Mouse (Mus musculus) liver, embryonic 12.5 days (tissue): ENCODE results near the gene Shroom3. TPM values are rescaled to one million over a fixed set of nuclear protein-coding genes. Genes with fewer than 3 reads are reported as not detected.

ENCODE experiments used
- ATAC-seq: fragments of 200-750 bp; cut with Nextera tagmentation; 2 replicates; pipeline ENCODE4 v1.8.0; 2017; ENCODE audit warnings: moderate number of reproducible peaks, mild to moderate bottlenecking, moderate library complexity
- H3K27ac ChIP-seq: fragments of 300-500 bp; sonication (generic); 2 replicates; pipeline ENCODE4 v1.5.1; 2016; ENCODE audit warnings: mild to moderate bottlenecking
- H3K27me3 ChIP-seq: fragments of 300-500 bp; sonication (generic); replicated peaks from 2 replicates; pipeline ENCODE4 v1.6.1; 2016; ENCODE audit warnings: mild to moderate bottlenecking, moderate library complexity
- H3K36me3 ChIP-seq: fragments of 300-500 bp; sonication (generic); 2 replicates; pipeline ENCODE4 v1.6.1; 2016; ENCODE audit warnings: mild to moderate bottlenecking, moderate library complexity
- H3K4me1 ChIP-seq: fragments of 300-500 bp; sonication (generic); 2 replicates; pipeline ENCODE4 v1.6.1; 2016
- H3K4me2 ChIP-seq: fragments of 300-500 bp; sonication (generic); 2 replicates; pipeline ENCODE4 v1.6.1; 2016; ENCODE audit warnings: mild to moderate bottlenecking, moderate library complexity
- H3K4me3 ChIP-seq: fragments of 300-500 bp; sonication (generic); 2 replicates; pipeline ENCODE4 v1.5.1; 2016; ENCODE audit warnings: mild to moderate bottlenecking, moderate library complexity
- H3K9ac ChIP-seq: fragments of 300-500 bp; sonication (generic); 2 replicates; pipeline ENCODE4 v1.6.1; 2016; ENCODE audit warnings: mild to moderate bottlenecking, moderate library complexity
- H3K9me3 ChIP-seq: fragments of 300-500 bp; sonication (generic); replicated peaks from 2 replicates; pipeline ENCODE4 v1.6.1; 2016; ENCODE audit warnings: mild to moderate bottlenecking, moderate library complexity
- WGBS: fragments of 180-500 bp; shearing (Covaris S2); methylation state at CpG from one replicate; pipeline ENCODE4 v1.1.7; 2016; ENCODE audit not compliant: insufficient replicate concordance; 5-methylcytosine and 5-hydroxymethylcytosine counted together
- polyA plus RNA-seq: library from polyadenylated mRNA; unstranded; fragments of >200 nt; fragmentation: Nextera tagmentation; extraction: Ambion mirVana; gene quantifications from 2 replicates; pipeline ENCODE4 v1.2.1, GENCODE M21; 2016

Gene Shroom3
- polyA plus RNA-seq, 1 experiment from 2014 or later, result 0.92 TPM

- WGBS, result 47% methylated on average over 11 of the region's 11 CpGs
These were observed 113.1 kb downstream of the Shroom3 start for GRCm38 (mm10) chr5:92796089-92796990.

DNA sequence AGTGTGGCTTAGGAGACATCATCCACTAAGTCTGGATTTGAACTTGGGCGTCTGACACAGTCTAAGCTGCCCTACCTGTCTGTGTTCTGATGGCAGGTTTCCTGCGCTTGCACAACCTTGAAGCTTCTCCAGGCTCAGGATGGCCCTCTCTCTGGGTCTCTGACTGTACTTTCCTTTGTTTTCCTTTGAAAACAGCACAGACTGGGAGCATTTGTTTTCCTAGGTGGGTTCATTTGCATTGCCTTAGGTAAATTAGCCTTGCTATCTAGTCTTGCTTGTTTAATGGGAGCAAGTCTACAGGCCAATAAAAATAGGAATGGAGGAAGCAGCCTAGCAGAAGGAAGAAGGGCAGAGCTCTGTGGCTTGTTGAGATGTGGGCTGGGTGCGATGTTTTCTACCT lies 114.7 kb downstream of the Shroom3 start:
- no peaks in the 10 kb centered on the region for H3K36me3 ChIP-seq
- H3K27me3 ChIP-seq, result no peaks in the 10 kb centered on the region
- no peak overlapping the region for H3K27ac ChIP-seq
- WGBS, result 26% methylated on average over 3 of the region's 3 CpGs
- H3K9me3 ChIP-seq, result no peaks in the 10 kb centered on the region
- no peak overlapping the region for H3K4me2 ChIP-seq
- no peak overlapping the region for H3K4me3 ChIP-seq
- ATAC-seq, result no peak
- H3K9ac ChIP-seq, result no peak overlapping the region
- 0 out of 2 replicates have a peak, but pooled peaks cover 2% of the 10 kb centered on the region for H3K4me1 ChIP-seq

More at GRCm38 (mm10) chr5:92796089-92796990, 113.1 kb downstream of the Shroom3 start:
- H3K36me3 ChIP-seq, result no peaks in the 10 kb centered on the region
- H3K9ac ChIP-seq, result no peak overlapping the region
- H3K27ac ChIP-seq, result no peak overlapping the region
- no peaks in the 10 kb centered on the region for H3K27me3 ChIP-seq
- ATAC-seq, result no peak
- H3K9me3 ChIP-seq, result no peaks in the 10 kb centered on the region
- H3K4me3 ChIP-seq, result no peak overlapping the region
- 0 out of 2 replicates have a peak, but pooled peaks cover 2% of the 10 kb centered on the region for H3K4me1 ChIP-seq
- H3K4me2 ChIP-seq, result no peak overlapping the region

GRCm38 (mm10) chr5:92804379-92804778 lies 121.1 kb downstream of the Shroom3 start:
- Histone ChIP-seq H3K36me3 (no peaks in the 10 kb centered on the region), H3K4me2 (no peak overlapping the region), H3K4me3 (no peak overlapping the region), H3K27me3 (peaks cover 11% of the 10 kb centered on the region), H3K9me3 (no peaks in the 10 kb centered on the region), H3K27ac (no peak overlapping the region), H3K4me1 (0 out of 2 replicates have a peak, but pooled peaks cover 2% of the 10 kb centered on the region), H3K9ac (no peak overlapping the region)
- WGBS, result 51% methylated on average over 7 of the region's 7 CpGs
- ATAC-seq, result no peak

- WGBS, result 10% methylated on average over 28 of the region's 28 CpGs
- Histone ChIP-seq H3K4me3 (peak overlapping the region; percentile 26; the same call in 1 of the 2 replicates), H3K27ac (no peak overlapping the region)
These were observed 125.5 kb downstream of the Shroom3 start for GRCm38 (mm10) chr5:92808503-92809415.

DNA sequence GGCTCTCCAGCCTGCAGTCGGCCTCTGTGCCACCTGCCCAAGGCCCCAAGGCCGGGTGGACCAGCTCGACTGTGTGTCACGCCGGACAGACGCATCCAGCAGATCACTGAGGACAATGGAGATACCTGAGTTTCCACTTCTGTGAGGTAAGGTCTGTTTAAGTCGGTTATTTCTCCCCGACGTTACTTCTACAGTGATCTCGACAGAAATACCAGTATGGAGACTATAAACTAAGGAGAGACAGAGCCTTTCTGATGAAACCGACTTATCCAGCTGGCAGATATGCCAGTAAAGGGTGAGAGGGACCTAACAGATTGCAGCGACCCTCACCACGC lies 126.1 kb downstream of the Shroom3 start:
- no peak overlapping the region for H3K4me3 ChIP-seq
- peaks cover 3% of the 10 kb centered on the region; the same call in 1 of the 2 replicates for H3K4me1 ChIP-seq
- 19% methylated on average over 13 of the region's 13 CpGs for WGBS
- no peak for ATAC-seq
- no peaks in the 10 kb centered on the region for H3K9me3 ChIP-seq
- H3K27ac ChIP-seq, result no peak overlapping the region
- H3K4me2 ChIP-seq, result peak overlapping the region; percentile 48
- H3K27me3 ChIP-seq, result peaks cover 26% of the 10 kb centered on the region
- no peaks in the 10 kb centered on the region for H3K36me3 ChIP-seq
- no peak overlapping the region for H3K9ac ChIP-seq

More at GRCm38 (mm10) chr5:92808503-92809415, 125.5 kb downstream of the Shroom3 start:
- H3K9me3 ChIP-seq, result no peaks in the 10 kb centered on the region
- H3K4me2 ChIP-seq, result peak overlapping the region; percentile 48
- ATAC-seq, result peak; percentile 72
- peaks cover 3% of the 10 kb centered on the region; the same call in 1 of the 2 replicates for H3K4me1 ChIP-seq
- no peak overlapping the region for H3K9ac ChIP-seq
- H3K36me3 ChIP-seq, result no peaks in the 10 kb centered on the region
- H3K27me3 ChIP-seq, result peaks cover 26% of the 10 kb centered on the region

GRCm38 (mm10) chr5:92810922-92811533 lies 127.8 kb downstream of the Shroom3 start:
- Histone ChIP-seq H3K27ac (no peak overlapping the region), H3K36me3 (no peaks in the 10 kb centered on the region), H3K9me3 (no peaks in the 10 kb centered on the region), H3K4me1 (peaks cover 3% of the 10 kb centered on the region; the same call in 1 of the 2 replicates), H3K4me2 (no peak overlapping the region), H3K9ac (no peak overlapping the region), H3K27me3 (peaks cover 26% of the 10 kb centered on the region), H3K4me3 (no peak overlapping the region)
- WGBS, result 22% methylated on average over 9 of the region's 9 CpGs
- no peak for ATAC-seq

DNA sequence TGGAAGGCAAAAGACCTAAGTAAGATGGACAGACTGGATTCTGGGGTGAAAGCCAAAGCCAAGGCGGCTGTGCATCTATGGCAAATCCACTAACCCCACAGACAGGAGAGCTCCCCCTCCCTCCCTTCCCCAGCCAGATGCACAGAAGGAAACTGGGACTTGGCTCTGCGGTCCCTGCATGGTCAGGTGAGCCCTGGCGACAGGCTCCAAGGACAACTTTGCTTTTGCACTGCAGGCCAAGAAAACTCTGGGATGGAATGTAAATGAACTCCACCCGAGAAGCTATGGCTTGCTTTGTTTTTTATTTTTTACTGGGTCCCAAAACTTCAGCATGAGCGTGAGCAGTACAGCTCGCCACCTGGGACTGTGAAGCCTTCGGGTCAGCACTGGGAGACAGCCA lies 128.5 kb downstream of the Shroom3 start:
- Histone ChIP-seq H3K4me3 (no peak overlapping the region), H3K27me3 (peaks cover 26% of the 10 kb centered on the region), H3K4me1 (peaks cover 3% of the 10 kb centered on the region; the same call in 1 of the 2 replicates), H3K36me3 (no peaks in the 10 kb centered on the region), H3K9me3 (no peaks in the 10 kb centered on the region), H3K27ac (no peak overlapping the region), H3K9ac (no peak overlapping the region), H3K4me2 (no peak overlapping the region)
- WGBS, result 50% methylated on average over 7 of the region's 7 CpGs
- no peak for ATAC-seq

- peaks cover 26% of the 10 kb centered on the region for H3K27me3 ChIP-seq
- WGBS, result 43% methylated on average over 8 of the region's 8 CpGs
- ATAC-seq, result no peak
- H3K27ac ChIP-seq, result no peak overlapping the region
- no peak overlapping the region for H3K9ac ChIP-seq
- H3K4me2 ChIP-seq, result no peak overlapping the region
- no peak overlapping the region for H3K4me3 ChIP-seq
- H3K36me3 ChIP-seq, result no peaks in the 10 kb centered on the region
- no peaks in the 10 kb centered on the region for H3K9me3 ChIP-seq
- peaks cover 3% of the 10 kb centered on the region; the same call in 1 of the 2 replicates for H3K4me1 ChIP-seq
These were observed 129.7 kb downstream of the Shroom3 start for GRCm38 (mm10) chr5:92812936-92813335.

GRCm38 (mm10) chr5:92813562-92813961 lies 130.3 kb downstream of the Shroom3 start:
- H3K9me3 ChIP-seq, result no peaks in the 10 kb centered on the region
- H3K27me3 ChIP-seq, result peaks cover 23% of the 10 kb centered on the region
- no peaks in the 10 kb centered on the region for H3K36me3 ChIP-seq
- H3K4me2 ChIP-seq, result no peak overlapping the region
- no peak for ATAC-seq
- H3K27ac ChIP-seq, result no peak overlapping the region
- whole genome bisulfite sequencing, result 67% methylated on average over 5 of the region's 5 CpGs
- H3K4me3 ChIP-seq, result no peak overlapping the region
- H3K9ac ChIP-seq, result no peak overlapping the region
- H3K4me1 ChIP-seq, result peaks cover 3% of the 10 kb centered on the region; the same call in 1 of the 2 replicates

GRCm38 (mm10) chr5:92814621-92815020 lies 131.4 kb downstream of the Shroom3 start:
- no peak overlapping the region for H3K4me3 ChIP-seq
- 66% methylated on average over 3 of the region's 3 CpGs for WGBS
- H3K27ac ChIP-seq, result no peak overlapping the region
- no peaks in the 10 kb centered on the region for H3K36me3 ChIP-seq
- peaks cover 3% of the 10 kb centered on the region; the same call in 1 of the 2 replicates for H3K4me1 ChIP-seq
- no peak overlapping the region for H3K4me2 ChIP-seq
- H3K9ac ChIP-seq, result no peak overlapping the region
- ATAC-seq, result no peak
- H3K27me3 ChIP-seq, result peaks cover 13% of the 10 kb centered on the region
- no peaks in the 10 kb centered on the region for H3K9me3 ChIP-seq

DNA sequence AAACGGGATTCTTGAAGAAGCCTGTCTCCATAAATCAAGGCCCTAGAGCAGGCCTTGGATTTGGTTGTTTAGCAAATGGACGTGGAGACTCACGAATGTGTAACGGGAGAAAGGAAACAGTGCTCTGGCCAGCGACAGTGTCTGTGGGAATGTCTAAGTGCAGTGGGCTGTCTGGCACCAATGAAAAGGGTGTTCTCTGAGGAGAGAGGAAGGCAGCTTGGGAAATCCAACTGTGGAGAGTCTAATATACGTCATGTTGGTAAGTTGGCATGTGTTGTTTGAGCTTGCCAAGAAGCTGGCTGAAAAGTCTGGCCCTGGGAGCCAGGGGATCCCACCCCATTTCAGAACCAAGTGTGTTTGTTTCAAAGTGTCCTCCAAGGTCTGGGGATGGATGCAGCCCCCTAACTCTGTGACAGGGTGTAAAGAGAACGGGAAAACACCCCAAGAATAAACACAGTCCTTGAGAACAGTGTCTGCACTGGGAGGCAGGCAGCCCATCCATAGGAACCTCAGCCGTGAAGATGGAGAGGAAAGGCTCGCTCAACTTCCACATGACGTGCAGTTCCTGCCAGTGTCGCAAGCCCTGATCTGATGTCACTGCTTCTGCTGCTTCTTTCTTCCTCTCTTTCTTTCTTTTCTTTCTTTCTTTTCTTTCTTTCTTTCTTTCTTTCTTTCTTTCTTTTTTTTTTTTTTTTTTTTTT lies 134.0 kb downstream of the Shroom3 start:
- H3K27ac ChIP-seq, result no peak overlapping the region
- 61% methylated on average over 11 of the region's 11 CpGs for WGBS
- no peaks in the 10 kb centered on the region for H3K9me3 ChIP-seq
- H3K4me2 ChIP-seq, result no peak overlapping the region
- no peak overlapping the region for H3K9ac ChIP-seq
- H3K4me1 ChIP-seq, result no peaks in the 10 kb centered on the region
- no peaks in the 10 kb centered on the region for H3K36me3 ChIP-seq
- no peak for ATAC-seq
- H3K4me3 ChIP-seq, result no peak overlapping the region
- H3K27me3 ChIP-seq, result no peaks in the 10 kb centered on the region; the same call in 1 of the 2 replicates
